Mouse (Mus musculus): ENCODE results near the gene Ndufv3. TPM values are rescaled to one million over a fixed set of nuclear protein-coding genes. Genes with fewer than 3 reads are reported as not detected.

The Ndufv3 gene
- polyA plus RNA-seq, 1 experiment, result 140 TPM

- H3K27ac ChIP-seq (ENCODE audit: insufficient read depth, low read length), result peak overlapping the region; percentile 35
- TF ChIP-seq POLR2A (IDR thresholded peaks at IDR 0.05; ENCODE audit: low read depth, low read length) (peak; percentile 89), CTCF (IDR thresholded peaks at IDR 0.05; ENCODE audit: borderline replicate concordance, insufficient read depth, low read length) (no peak)
- peak overlapping the region; percentile 83 for H3K4me3 ChIP-seq (ENCODE audit: insufficient read depth, low read length)
- no peaks in the 10 kb centered on the region for H3K4me1 ChIP-seq (ENCODE audit: control insufficient read depth, insufficient read depth, low read length)
Measured at GRCm38 (mm10) chr17:31511792-31512495, 8.0 kb upstream of the Ndufv3 start.

DNA sequence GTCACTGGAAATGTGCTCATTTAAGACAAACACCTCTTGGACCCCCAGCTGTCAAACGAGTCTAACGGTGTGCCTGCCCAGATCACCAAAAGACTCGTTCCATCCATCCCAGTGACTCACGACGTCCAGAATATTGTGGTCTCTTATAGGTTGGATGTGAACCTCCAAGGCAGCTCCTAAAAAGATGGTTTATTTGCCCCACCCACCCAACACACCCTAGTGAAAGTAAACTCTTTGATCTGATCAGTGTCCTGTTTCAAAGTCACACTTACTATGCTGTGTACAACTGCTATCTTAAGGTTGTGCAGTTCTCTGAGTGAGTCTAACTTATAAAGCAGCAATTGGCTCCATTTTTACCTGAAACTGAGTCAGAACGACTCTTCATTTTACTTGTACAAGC, 7.3 kb upstream of the Ndufv3 start:
- Histone ChIP-seq H3K27ac (ENCODE audit: insufficient read depth, low read length) (no peak overlapping the region), H3K4me1 (ENCODE audit: control insufficient read depth, insufficient read depth, low read length) (no peaks in the 10 kb centered on the region), H3K4me3 (ENCODE audit: insufficient read depth, low read length) (peak overlapping the region; percentile 83)
- TF ChIP-seq CTCF (IDR thresholded peaks at IDR 0.05; ENCODE audit: borderline replicate concordance, insufficient read depth, low read length) (no peak), POLR2A (IDR thresholded peaks at IDR 0.05; ENCODE audit: low read depth, low read length) (no peak)

GRCm38 (mm10) chr17:31514696-31515095, 5.2 kb upstream of the Ndufv3 start:
- no peak overlapping the region for H3K4me3 ChIP-seq (ENCODE audit: insufficient read depth, low read length)
- TF ChIP-seq POLR2A (IDR thresholded peaks at IDR 0.05; ENCODE audit: low read depth, low read length) (no peak), CTCF (IDR thresholded peaks at IDR 0.05; ENCODE audit: borderline replicate concordance, insufficient read depth, low read length) (no peak)
- no peaks in the 10 kb centered on the region for H3K4me1 ChIP-seq (ENCODE audit: control insufficient read depth, insufficient read depth, low read length)
- H3K27ac ChIP-seq (ENCODE audit: insufficient read depth, low read length), result no peak overlapping the region

- peak overlapping the region; percentile 52 for H3K4me3 ChIP-seq (ENCODE audit: insufficient read depth, low read length)
- no peak for TF ChIP-seq CTCF (IDR thresholded peaks at IDR 0.05; ENCODE audit: borderline replicate concordance, insufficient read depth, low read length)
Measured at GRCm38 (mm10) chr17:31519344-31519945, 470 bp upstream of the Ndufv3 start.

GRCm38 (mm10) chr17:31520895-31521294, 980 bp downstream of the Ndufv3 start:
- H3K4me1 ChIP-seq (ENCODE audit: control insufficient read depth, insufficient read depth, low read length), result peaks cover 4% of the 10 kb centered on the region; the same call in 1 of the 2 replicates
- H3K4me3 ChIP-seq (ENCODE audit: insufficient read depth, low read length), result no peak overlapping the region; the same call in 1 of the 2 replicates
- no peak overlapping the region for H3K27ac ChIP-seq (ENCODE audit: insufficient read depth, low read length)
- TF ChIP-seq CTCF (IDR thresholded peaks at IDR 0.05; ENCODE audit: borderline replicate concordance, insufficient read depth, low read length), result no peak
- no peak for TF ChIP-seq POLR2A (IDR thresholded peaks at IDR 0.05; ENCODE audit: low read depth, low read length)

More at GRCm38 (mm10) chr17:31519344-31519945, 470 bp upstream of the Ndufv3 start:
- H3K4me1 ChIP-seq (ENCODE audit: control insufficient read depth, insufficient read depth, low read length), result peaks cover 4% of the 10 kb centered on the region; the same call in 1 of the 2 replicates
- peak overlapping the region; percentile 53 for H3K27ac ChIP-seq (ENCODE audit: insufficient read depth, low read length)

- no peak for TF ChIP-seq POLR2A (IDR thresholded peaks at IDR 0.05; ENCODE audit: low read depth, low read length)
- Histone ChIP-seq H3K27ac (ENCODE audit: insufficient read depth, low read length) (no peak overlapping the region), H3K4me3 (ENCODE audit: insufficient read depth, low read length) (no peak overlapping the region), H3K4me1 (ENCODE audit: control insufficient read depth, insufficient read depth, low read length) (peaks cover 4% of the 10 kb centered on the region; the same call in 1 of the 2 replicates)
Measured at GRCm38 (mm10) chr17:31521948-31522347, 2.0 kb downstream of the Ndufv3 start.

DNA sequence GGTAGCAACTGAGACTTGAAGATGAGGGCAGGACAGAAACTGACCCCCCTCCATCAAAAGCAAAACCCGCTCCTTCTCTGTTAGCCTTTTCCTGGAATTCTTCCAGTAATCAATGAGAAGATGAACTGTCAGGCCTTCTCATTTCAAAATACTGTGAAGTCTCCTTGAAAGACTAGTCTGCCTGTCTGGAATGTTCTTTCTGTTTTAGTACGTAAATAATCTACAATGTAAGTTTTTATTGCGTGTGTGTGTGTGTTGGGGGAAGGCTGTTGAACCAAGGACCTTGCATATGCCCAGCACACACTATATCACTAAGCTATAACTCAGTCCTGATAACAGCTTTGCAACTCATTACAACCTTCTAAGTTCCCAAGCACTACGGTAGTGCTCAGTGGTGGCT, 5.2 kb downstream of the Ndufv3 start:
- TF ChIP-seq CTCF (IDR thresholded peaks at IDR 0.05; ENCODE audit: borderline replicate concordance, insufficient read depth, low read length), result no peak
- no peak for TF ChIP-seq POLR2A (IDR thresholded peaks at IDR 0.05; ENCODE audit: low read depth, low read length)
- H3K4me3 ChIP-seq (ENCODE audit: insufficient read depth, low read length), result no peak overlapping the region
- peaks cover 4% of the 10 kb centered on the region; the same call in 1 of the 2 replicates for H3K4me1 ChIP-seq (ENCODE audit: control insufficient read depth, insufficient read depth, low read length)
- H3K27ac ChIP-seq (ENCODE audit: insufficient read depth, low read length), result no peak overlapping the region

DNA sequence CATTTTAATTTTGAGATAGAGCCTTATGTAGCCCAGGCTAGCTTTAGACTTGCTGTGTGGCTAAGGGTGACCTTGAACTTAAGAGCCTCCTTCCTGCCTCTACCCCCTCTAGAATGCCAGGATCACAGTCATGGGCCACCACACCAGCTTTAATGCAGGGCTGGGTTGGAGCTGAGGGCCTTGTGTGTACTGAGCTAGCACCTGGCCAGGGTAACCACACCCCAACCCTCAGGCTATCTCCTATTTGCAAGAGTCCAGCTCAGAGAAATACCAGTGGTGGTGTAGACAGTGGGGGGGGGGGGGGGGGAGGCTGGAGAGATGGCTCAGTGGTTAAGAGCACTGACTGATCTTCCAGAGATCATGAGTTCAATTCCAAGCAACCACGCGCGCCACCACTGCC, 5.9 kb downstream of the Ndufv3 start:
- no peak overlapping the region for H3K27ac ChIP-seq (ENCODE audit: insufficient read depth, low read length)
- H3K4me3 ChIP-seq (ENCODE audit: insufficient read depth, low read length), result no peak overlapping the region
- H3K4me1 ChIP-seq (ENCODE audit: control insufficient read depth, insufficient read depth, low read length), result peaks cover 4% of the 10 kb centered on the region; the same call in 1 of the 2 replicates
- TF ChIP-seq CTCF (IDR thresholded peaks at IDR 0.05; ENCODE audit: borderline replicate concordance, insufficient read depth, low read length) (no peak), POLR2A (IDR thresholded peaks at IDR 0.05; ENCODE audit: low read depth, low read length) (no peak)

GRCm38 (mm10) chr17:31529314-31529713, 9.4 kb downstream of the Ndufv3 start:
- Histone ChIP-seq H3K4me3 (ENCODE audit: insufficient read depth, low read length) (no peak overlapping the region), H3K4me1 (ENCODE audit: control insufficient read depth, insufficient read depth, low read length) (no peaks in the 10 kb centered on the region), H3K27ac (ENCODE audit: insufficient read depth, low read length) (no peak overlapping the region)
- TF ChIP-seq POLR2A (IDR thresholded peaks at IDR 0.05; ENCODE audit: low read depth, low read length) (no peak), CTCF (IDR thresholded peaks at IDR 0.05; ENCODE audit: borderline replicate concordance, insufficient read depth, low read length) (peak; percentile 42; the same call in 1 of the 2 replicates)
